Comparison of ENCODE assay signal across 8 mouse cellular contexts in the genomic region with DNA sequence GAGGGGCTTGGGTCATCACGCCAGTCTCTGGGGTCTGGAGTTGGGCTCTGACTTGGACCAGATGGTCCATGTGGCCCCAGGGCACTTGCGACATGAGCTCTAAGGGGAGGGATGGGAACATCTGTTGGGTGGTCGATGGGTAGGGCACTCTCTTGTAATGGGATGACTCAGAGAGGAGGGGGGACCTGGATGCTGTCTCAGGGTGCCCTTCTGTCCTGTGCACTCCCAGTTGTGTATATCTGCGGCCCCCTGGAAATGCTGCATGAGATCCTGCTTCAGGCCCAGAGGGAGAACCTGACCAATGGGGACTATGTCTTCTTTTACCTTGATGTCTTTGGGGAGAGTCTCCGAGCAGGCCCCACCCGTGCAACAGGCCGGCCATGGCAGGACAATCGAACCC. TPM values are rescaled to one million over a fixed set of nuclear protein-coding genes. Genes with fewer than 3 reads are reported as not detected.
DNase-seq lines count a peak whose midpoint lies in the region; ATAC-seq lines count a peak whose summit lies in the region.

No protein-coding gene starts in this region.

- peaks cover 19% of the 10 kb centered on the region for H3K27me3 ChIP-seq in limb, embryonic 12.5 days
- H3K27me3 ChIP-seq in stomach, embryonic 14.5 days (ENCODE audit: control insufficient read depth, insufficient read depth, low read length), result no peaks in the 10 kb centered on the region
- H3K27me3 ChIP-seq in kidney, embryonic 16.5 days (ENCODE audit: insufficient read depth, low read length), result no peaks in the 10 kb centered on the region

- DNase-seq in heart, adult 11 months, result peak; percentile 87
- no peak for DNase-seq in heart, postnatal 10 days
- peak; percentile 19 to 20 for DNase-seq in right cerebral cortex, postnatal 10 days (ENCODE audit: low spot score in 2 of 2)
- no peak for DNase-seq in right cerebral cortex, adult 18-20 months
- no peak for DNase-seq in right cerebral cortex, postnatal 36 days (ENCODE audit: low spot score in 2 of 2)

- peak overlapping the region; percentile 88 for H3K4me2 ChIP-seq in limb, embryonic 12.5 days
- 0 out of 2 replicates have a peak overlapping the region, but pooled peaks have one; percentile 86 for H3K4me2 ChIP-seq in stomach, embryonic 14.5 days (replicated peaks; ENCODE audit: low read depth, low read length)
- H3K4me2 ChIP-seq in kidney, embryonic 16.5 days (replicated peaks; ENCODE audit: low read depth, low read length), result no peak overlapping the region

- no peaks in the 10 kb centered on the region for H3K36me3 ChIP-seq in limb, embryonic 12.5 days
- H3K36me3 ChIP-seq in stomach, embryonic 14.5 days (ENCODE audit: control insufficient read depth, insufficient read depth, low read length), result no peaks in the 10 kb centered on the region
- no peaks in the 10 kb centered on the region for H3K36me3 ChIP-seq in kidney, embryonic 16.5 days (ENCODE audit: insufficient read depth, low read length)

- H3K9me3 ChIP-seq in limb, embryonic 12.5 days, result no peaks in the 10 kb centered on the region
- no peaks in the 10 kb centered on the region for H3K9me3 ChIP-seq in stomach, embryonic 14.5 days (ENCODE audit: control insufficient read depth, low read depth, low read length)
- no peaks in the 10 kb centered on the region for H3K9me3 ChIP-seq in kidney, embryonic 16.5 days (ENCODE audit: low read length)

- no peak overlapping the region for H3K27ac ChIP-seq in limb, embryonic 12.5 days
- no peak overlapping the region for H3K27ac ChIP-seq in stomach, embryonic 14.5 days (ENCODE audit: low read length)
- no peak overlapping the region for H3K27ac ChIP-seq in kidney, embryonic 16.5 days (ENCODE audit: low read length)

- peaks cover 35% of the 10 kb centered on the region for H3K4me1 ChIP-seq in limb, embryonic 12.5 days (replicated peaks)
- H3K4me1 ChIP-seq in stomach, embryonic 14.5 days (ENCODE audit: control insufficient read depth, insufficient read depth, low read length), result peaks cover 16% of the 10 kb centered on the region
- H3K4me1 ChIP-seq in kidney, embryonic 16.5 days (ENCODE audit: insufficient read depth, low read length), result peaks cover 22% of the 10 kb centered on the region

- no peak overlapping the region for H3K4me3 ChIP-seq in limb, embryonic 12.5 days (replicated peaks)
- H3K4me3 ChIP-seq in stomach, embryonic 14.5 days (ENCODE audit: low read depth, low read length), result no peak overlapping the region
- no peak overlapping the region for H3K4me3 ChIP-seq in kidney, embryonic 16.5 days (ENCODE audit: low read length)

- 73% methylated on average over 8 of the region's 8 CpGs for WGBS in limb, embryonic 12.5 days
- 85% methylated on average over 8 of the region's 8 CpGs for WGBS in stomach, embryonic 14.5 days
- WGBS in kidney, embryonic 16.5 days, result 71% methylated on average over 8 of the region's 8 CpGs

- intact Hi-C loops in heart, postnatal 10 days (cut with DNase I), result no loop called here

- no peak for ATAC-seq in limb, embryonic 12.5 days (ENCODE audit: insufficient number of reproducible peaks, insufficient read depth, low FRiP score, low TSS enrichment, low read depth)
- no peak for ATAC-seq in stomach, embryonic 14.5 days (ENCODE audit: insufficient number of reproducible peaks, insufficient read depth, low FRiP score, low read depth)
- no peak for ATAC-seq in kidney, embryonic 16.5 days (ENCODE audit: low FRiP score, low TSS enrichment)

- no peak overlapping the region for H3K9ac ChIP-seq in limb, embryonic 12.5 days (replicated peaks)
- H3K9ac ChIP-seq in stomach, embryonic 14.5 days (replicated peaks; ENCODE audit: low read depth, low read length), result no peak overlapping the region
- H3K9ac ChIP-seq in kidney, embryonic 16.5 days (replicated peaks; ENCODE audit: low read length), result no peak overlapping the region

RNA-seq across cellular contexts. Expression of gene Npr2, which starts 1.6 kb away (rescaled TPM):
- total RNA-seq in heart, postnatal 10 days (2021), result 10 to 100 TPM; 42.9 to 45.1 TPM
- polyA plus RNA-seq in limb, embryonic 12.5 days (2016; fragmentation: Nextera tagmentation; extraction: Ambion mirVana), result 14.4 and 17.9 TPM in 2 replicates
- 13.3 and 17.3 TPM in 2 replicates for polyA plus RNA-seq in stomach, embryonic 14.5 days (2014; fragmentation: Nextera tagmentation; extraction: Ambion mirVana)
- 9.1 and 9.5 TPM in 2 replicates for polyA plus RNA-seq in kidney, embryonic 16.5 days (2015; fragmentation: Nextera tagmentation; extraction: Ambion mirVana)

RNA-seq across cellular contexts. Expression of gene Spag8, which starts 20.1 kb away (rescaled TPM):
- under 1 TPM; 0.19 to 0.52 TPM for total RNA-seq in heart, postnatal 10 days (2021)
- polyA plus RNA-seq in limb, embryonic 12.5 days (2016; fragmentation: Nextera tagmentation; extraction: Ambion mirVana), result 0.95 and 0.99 TPM in 2 replicates
- polyA plus RNA-seq in stomach, embryonic 14.5 days (2014; fragmentation: Nextera tagmentation; extraction: Ambion mirVana), result 0.70 and 1.7 TPM in 2 replicates
- polyA plus RNA-seq in kidney, embryonic 16.5 days (2015; fragmentation: Nextera tagmentation; extraction: Ambion mirVana), result 1.4 TPM in 2 replicates

RNA-seq across cellular contexts. Expression of gene Hint2, which starts 23.0 kb away (rescaled TPM):
- 100 to 1,000 TPM; 110 to 112 TPM for total RNA-seq in heart, postnatal 10 days (2021)
- 78.7 and 87.6 TPM in 2 replicates for polyA plus RNA-seq in limb, embryonic 12.5 days (2016; fragmentation: Nextera tagmentation; extraction: Ambion mirVana)
- polyA plus RNA-seq in stomach, embryonic 14.5 days (2014; fragmentation: Nextera tagmentation; extraction: Ambion mirVana), result 103 and 112 TPM in 2 replicates
- polyA plus RNA-seq in kidney, embryonic 16.5 days (2015; fragmentation: Nextera tagmentation; extraction: Ambion mirVana), result 125 and 134 TPM in 2 replicates

RNA-seq across cellular contexts. Expression of gene Tmem8b, which starts 35.5 kb away (rescaled TPM):
- total RNA-seq in heart, postnatal 10 days (2021), result 10 to 100 TPM; 15.0 to 15.2 TPM
- 5.6 and 6.6 TPM in 2 replicates for polyA plus RNA-seq in limb, embryonic 12.5 days (2016; fragmentation: Nextera tagmentation; extraction: Ambion mirVana)
- polyA plus RNA-seq in stomach, embryonic 14.5 days (2014; fragmentation: Nextera tagmentation; extraction: Ambion mirVana), result 4.5 and 5.6 TPM in 2 replicates
- polyA plus RNA-seq in kidney, embryonic 16.5 days (2015; fragmentation: Nextera tagmentation; extraction: Ambion mirVana), result 2.8 and 4.7 TPM in 2 replicates

RNA-seq across cellular contexts. Expression of gene Fam221b, which starts 35.6 kb away (rescaled TPM):
- under 1 TPM; 0.25 to 0.26 TPM for total RNA-seq in heart, postnatal 10 days (2021)
- 2.8 and 3.6 TPM in 2 replicates for polyA plus RNA-seq in limb, embryonic 12.5 days (2016; fragmentation: Nextera tagmentation; extraction: Ambion mirVana)
- 3.7 and 4.2 TPM in 2 replicates for polyA plus RNA-seq in stomach, embryonic 14.5 days (2014; fragmentation: Nextera tagmentation; extraction: Ambion mirVana)
- polyA plus RNA-seq in kidney, embryonic 16.5 days (2015; fragmentation: Nextera tagmentation; extraction: Ambion mirVana), result 1.6 and 3.2 TPM in 2 replicates

Comparison
In these comparisons a context has a peak if more than half of its experiments do, and no peak if none do; other contexts are left out.
1. DNase-seq: peak in heart, adult 11 months (single experiment) and right cerebral cortex, postnatal 10 days (2 of 2); none in heart, postnatal 10 days (0 of 2), right cerebral cortex, adult 18-20 months (single experiment) and right cerebral cortex, postnatal 36 days (0 of 2).